Mouse (Mus musculus) embryonic facial prominence, embryonic 11.5 days (tissue): ENCODE results near the gene Eif2ak1. TPM values are rescaled to one million over a fixed set of nuclear protein-coding genes. Genes with fewer than 3 reads are reported as not detected.

Experiments
- ATAC-seq: fragments of 200-750 bp; cut with Nextera tagmentation; replicated peaks from 2 replicates; pipeline ENCODE4 v1.8.0; 2017; ENCODE audit warnings: low read depth; ENCODE audit not compliant: insufficient number of reproducible peaks, low FRiP score, low TSS enrichment
- DNase-seq: peaks from one replicate; pipeline ENCODE4 v3.0.0-alpha.2; 2015; ENCODE audit warnings: low spot score
- H3K27ac ChIP-seq: fragments of 300-500 bp; sonication (generic); replicated peaks from 2 replicates; pipeline ENCODE4 v1.5.1; 2014; ENCODE audit warnings: mild to moderate bottlenecking, low read depth, low read length, control low read depth
- H3K27me3 ChIP-seq: fragments of 300-500 bp; sonication (generic); 2 replicates; pipeline ENCODE4 v1.6.1; 2014; ENCODE audit warnings: mild to moderate bottlenecking, low read length, moderate library complexity, mixed read lengths; ENCODE audit not compliant: control insufficient read depth, insufficient read depth
- H3K36me3 ChIP-seq: fragments of 300-500 bp; sonication (generic); replicated peaks from 2 replicates; pipeline ENCODE4 v1.6.1; 2014; ENCODE audit warnings: low read depth, mild to moderate bottlenecking, low read length, moderate library complexity, mixed read lengths; ENCODE audit not compliant: control insufficient read depth, insufficient read depth
- H3K4me1 ChIP-seq: fragments of 300-500 bp; sonication (generic); 2 replicates; pipeline ENCODE4 v1.6.1; 2014; ENCODE audit warnings: low read length, mixed read lengths; ENCODE audit not compliant: control insufficient read depth, insufficient read depth
- H3K4me2 ChIP-seq: fragments of 300-500 bp; sonication (generic); 2 replicates; pipeline ENCODE4 v1.6.1; 2014; ENCODE audit warnings: low read depth, mild to moderate bottlenecking, control low read depth, low read length, moderate library complexity
- H3K4me3 ChIP-seq: fragments of 300-500 bp; sonication (generic); 2 replicates; pipeline ENCODE4 v1.5.1; 2014; ENCODE audit warnings: low read depth, low read length, control low read depth
- H3K9ac ChIP-seq: fragments of 300-500 bp; sonication (generic); replicated peaks from 2 replicates; pipeline ENCODE4 v1.6.1; 2014; ENCODE audit warnings: mild to moderate bottlenecking, control low read depth, low read length
- H3K9me3 ChIP-seq: fragments of 300-500 bp; sonication (generic); replicated peaks from 2 replicates; pipeline ENCODE4 v1.6.1; 2016; ENCODE audit warnings: mild to moderate bottlenecking, low read length, inconsistent platforms, mixed read lengths; ENCODE audit not compliant: control insufficient read depth
- WGBS: fragments of 180-500 bp; shearing (Covaris S2); extraction: QIAGEN DNeasy Blood & Tissue Kit; methylation state at CpG from one replicate; pipeline ENCODE4 v1.1.7; 2014; 5-methylcytosine and 5-hydroxymethylcytosine counted together
- polyA plus RNA-seq: library from polyadenylated mRNA; unstranded; fragments of >200 nt; fragmentation: Nextera tagmentation; extraction: Ambion mirVana; gene quantifications from 2 replicates; pipeline ENCODE4 v1.2.1, GENCODE M21; 2014

Eif2ak1 gene
- polyA plus RNA-seq, 1 experiment from 2014 or later, result 56.4 TPM

GRCm38 (mm10) chr5:143874571-143874970 is 57.0 kb downstream of the Eif2ak1 start:
- Histone ChIP-seq H3K4me3 (no peak overlapping the region), H3K27ac (no peak overlapping the region), H3K4me2 (no peak overlapping the region), H3K9me3 (no peaks in the 10 kb centered on the region), H3K9ac (no peak overlapping the region), H3K36me3 (peaks cover 4% of the 10 kb centered on the region; the same call in 1 of the 2 replicates), H3K27me3 (no peaks in the 10 kb centered on the region), H3K4me1 (no peaks in the 10 kb centered on the region)
- no peak for DNase-seq
- no peak for ATAC-seq
- WGBS, result 74% methylated on average over 4 of the region's 4 CpGs

GRCm38 (mm10) chr5:143885274-143885673 is 67.7 kb downstream of the Eif2ak1 start:
- ATAC-seq, result no peak
- H3K36me3 ChIP-seq, result peaks cover 14% of the 10 kb centered on the region
- WGBS, result 94% methylated on average over 3 of the region's 3 CpGs

DNA sequence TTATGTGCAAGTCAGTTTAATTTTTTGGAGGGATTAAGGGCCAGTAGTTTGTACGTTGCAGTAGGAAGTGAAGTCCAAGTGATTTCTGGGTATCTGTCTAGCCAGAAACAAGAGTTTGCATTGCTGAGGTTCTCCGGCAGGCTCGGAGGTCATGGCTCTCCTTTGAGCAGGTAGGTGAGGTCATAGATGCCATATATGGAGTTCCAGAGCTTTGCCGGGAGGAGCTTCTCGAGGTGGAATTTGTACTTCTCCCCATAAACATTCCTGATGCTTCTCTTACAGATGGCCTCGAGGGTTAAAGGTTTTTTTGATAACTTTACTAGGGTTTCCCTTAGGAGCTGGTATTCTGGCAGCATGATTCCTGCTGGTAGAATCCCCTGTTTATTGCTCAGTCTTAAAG is 73.2 kb downstream of the Eif2ak1 start:
- no peak overlapping the region for H3K4me3 ChIP-seq
- no peaks in the 10 kb centered on the region for H3K4me1 ChIP-seq
- no peaks in the 10 kb centered on the region; the same call in 1 of the 2 replicates for H3K9me3 ChIP-seq
- H3K27me3 ChIP-seq, result no peaks in the 10 kb centered on the region
- WGBS, result 79% methylated on average over 6 of the region's 6 CpGs
- no peak overlapping the region for H3K4me2 ChIP-seq
- H3K9ac ChIP-seq, result no peak overlapping the region
- peaks cover 5% of the 10 kb centered on the region for H3K36me3 ChIP-seq
- no peak overlapping the region for H3K27ac ChIP-seq
- no peak for ATAC-seq
- DNase-seq, result no peak

More at GRCm38 (mm10) chr5:143885274-143885673, 67.7 kb downstream of the Eif2ak1 start:
- Histone ChIP-seq H3K9ac (no peak overlapping the region), H3K27ac (no peak overlapping the region), H3K27me3 (no peaks in the 10 kb centered on the region), H3K4me3 (no peak overlapping the region), H3K4me1 (no peaks in the 10 kb centered on the region), H3K4me2 (no peak overlapping the region), H3K9me3 (no peaks in the 10 kb centered on the region; the same call in 1 of the 2 replicates)
- DNase-seq, result no peak

GRCm38 (mm10) chr5:143892255-143892886 is 74.8 kb downstream of the Eif2ak1 start:
- H3K4me3 ChIP-seq, result no peak overlapping the region
- no peaks in the 10 kb centered on the region for H3K9me3 ChIP-seq
- H3K27ac ChIP-seq, result no peak overlapping the region
- no peak overlapping the region for H3K4me2 ChIP-seq
- H3K4me1 ChIP-seq, result no peaks in the 10 kb centered on the region
- no peak overlapping the region for H3K9ac ChIP-seq
- DNase-seq, result no peak
- WGBS, result 79% methylated on average over 9 of the region's 9 CpGs
- ATAC-seq, result no peak
- H3K27me3 ChIP-seq, result no peaks in the 10 kb centered on the region
- H3K36me3 ChIP-seq, result no peaks in the 10 kb centered on the region; the same call in none of the 2 replicates

DNA sequence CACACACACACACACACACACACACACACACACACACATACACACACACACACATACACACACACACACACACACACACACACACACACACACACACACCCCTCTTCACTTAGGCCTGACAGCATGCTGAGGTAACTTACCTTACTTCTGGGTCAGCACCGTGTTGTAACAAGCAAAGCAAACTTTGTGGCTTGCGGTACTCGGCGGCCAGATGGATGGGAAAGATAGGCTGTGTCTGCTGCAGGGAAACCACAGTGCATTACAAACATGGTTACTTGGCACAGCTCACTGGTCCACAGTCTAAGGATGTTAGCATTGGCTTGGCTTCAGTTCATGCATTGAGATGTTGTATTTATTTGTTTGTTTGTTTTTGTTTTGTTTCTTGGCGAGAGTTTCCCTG is 75.8 kb downstream of the Eif2ak1 start:
- Histone ChIP-seq H3K9ac (no peak overlapping the region), H3K4me2 (no peak overlapping the region), H3K9me3 (no peaks in the 10 kb centered on the region), H3K36me3 (no peaks in the 10 kb centered on the region; the same call in none of the 2 replicates), H3K27ac (no peak overlapping the region), H3K27me3 (no peaks in the 10 kb centered on the region), H3K4me1 (no peaks in the 10 kb centered on the region), H3K4me3 (no peak overlapping the region)
- no peak for ATAC-seq
- DNase-seq, result no peak
- WGBS, result 85% methylated on average over 5 of the region's 5 CpGs

GRCm38 (mm10) chr5:143897635-143898330 is 80.2 kb downstream of the Eif2ak1 start, which contains the start of gene Ankrd61:
Gene Ankrd61, minus strand, starts transcription at chr5:143897685.
- H3K27ac ChIP-seq, result no peak within 1 kb of the TSS
- no peaks in the 10 kb centered on the region for H3K27me3 ChIP-seq
- DNase-seq (no peak), ATAC-seq (no peak)
- no peak within 1 kb of the TSS for H3K4me3 ChIP-seq
- 83% methylated on average over 14 of the region's 14 CpGs for WGBS
- H3K9ac ChIP-seq, result no peak within 1 kb of the TSS
- H3K4me1 ChIP-seq, result no peaks in the 10 kb centered on the region
- peaks cover 2% of the 10 kb centered on the region; the same call in 1 of the 2 replicates for H3K36me3 ChIP-seq
- H3K9me3 ChIP-seq, result no peaks in the 10 kb centered on the region
- H3K4me2 ChIP-seq, result no peak within 1 kb of the TSS

- no peak for ATAC-seq
- WGBS, result 89% methylated on average over 3 of the region's 3 CpGs
These were observed 84.5 kb downstream of the Eif2ak1 start for GRCm38 (mm10) chr5:143902111-143902510.

GRCm38 (mm10) chr5:143903813-143904212 is 86.2 kb downstream of the Eif2ak1 start:
- peaks cover 8% of the 10 kb centered on the region for H3K36me3 ChIP-seq
- 88% methylated on average over 4 of the region's 4 CpGs for WGBS
- no peaks in the 10 kb centered on the region for H3K9me3 ChIP-seq
- no peaks in the 10 kb centered on the region for H3K4me1 ChIP-seq
- ATAC-seq (no peak), DNase-seq (no peak)
- H3K9ac ChIP-seq, result no peak overlapping the region
- H3K27ac ChIP-seq, result no peak overlapping the region
- H3K27me3 ChIP-seq, result no peaks in the 10 kb centered on the region
- no peak overlapping the region for H3K4me3 ChIP-seq
- H3K4me2 ChIP-seq, result no peak overlapping the region

More at GRCm38 (mm10) chr5:143902111-143902510, 84.5 kb downstream of the Eif2ak1 start:
- peaks cover 8% of the 10 kb centered on the region for H3K36me3 ChIP-seq
- H3K9ac ChIP-seq, result no peak overlapping the region
- no peaks in the 10 kb centered on the region for H3K9me3 ChIP-seq
- DNase-seq, result no peak
- H3K4me1 ChIP-seq, result no peaks in the 10 kb centered on the region
- no peak overlapping the region for H3K4me3 ChIP-seq
- no peak overlapping the region for H3K27ac ChIP-seq
- no peak overlapping the region for H3K4me2 ChIP-seq
- H3K27me3 ChIP-seq, result no peaks in the 10 kb centered on the region
